Mouse (Mus musculus) lung, adult 18-20 months (tissue): Measurements from ENCODE around the gene Igf1r.

Experiments
- DNase-seq, 2 experiments: peaks; one replicate each; pipeline ENCODE4 v3.0.0; 2022; ENCODE audit warnings: mixed read lengths in 2 of 2

Gene Igf1r

GRCm38 (mm10) chr7:68057010-68057409 is 104.4 kb downstream of the Igf1r start:
- DNase-seq, result no peak

DNA sequence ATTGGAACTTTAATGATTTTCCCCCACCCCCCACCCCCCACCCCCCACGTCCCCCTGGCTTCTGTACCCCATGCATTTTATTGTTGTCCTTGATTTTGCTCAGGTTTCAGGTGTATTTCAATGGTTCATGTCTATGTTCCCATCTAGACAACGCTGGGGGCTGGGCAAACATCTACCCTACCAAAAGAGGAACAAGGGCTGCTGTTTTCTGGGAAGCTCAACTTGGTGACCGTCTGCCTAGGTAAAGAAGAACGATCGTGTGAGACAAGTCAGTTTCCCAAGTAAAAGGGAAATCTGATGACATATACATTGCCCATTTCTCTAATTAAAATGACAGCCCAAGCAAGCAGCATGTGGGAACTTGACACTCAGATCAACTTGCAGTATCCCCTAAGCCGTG is 107.1 kb downstream of the Igf1r start:
- DNase-seq, result no peak

DNA sequence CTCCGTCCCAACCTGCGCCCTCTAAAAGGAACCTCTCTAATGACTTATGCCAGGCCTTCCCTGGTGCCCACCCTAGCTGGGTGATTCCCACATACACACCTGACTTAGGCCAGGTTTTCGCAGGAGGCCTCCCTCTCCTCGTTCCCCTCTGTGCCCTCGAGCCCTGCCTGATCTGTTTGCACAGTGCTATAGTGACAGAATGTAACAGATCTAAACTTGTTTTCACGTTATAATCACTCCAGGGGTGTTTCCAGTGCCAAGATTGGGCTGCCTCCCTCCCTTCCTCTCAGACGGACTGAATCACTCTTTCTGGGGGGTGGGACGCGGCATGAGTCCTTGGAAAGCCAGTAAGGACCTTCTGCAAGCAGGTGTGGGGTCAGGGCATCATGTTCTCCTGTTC is 108.8 kb downstream of the Igf1r start:
- DNase-seq, result no peak

GRCm38 (mm10) chr7:68062170-68062848 is 109.7 kb downstream of the Igf1r start:
- peak; percentile 55 to 75 for DNase-seq

DNA sequence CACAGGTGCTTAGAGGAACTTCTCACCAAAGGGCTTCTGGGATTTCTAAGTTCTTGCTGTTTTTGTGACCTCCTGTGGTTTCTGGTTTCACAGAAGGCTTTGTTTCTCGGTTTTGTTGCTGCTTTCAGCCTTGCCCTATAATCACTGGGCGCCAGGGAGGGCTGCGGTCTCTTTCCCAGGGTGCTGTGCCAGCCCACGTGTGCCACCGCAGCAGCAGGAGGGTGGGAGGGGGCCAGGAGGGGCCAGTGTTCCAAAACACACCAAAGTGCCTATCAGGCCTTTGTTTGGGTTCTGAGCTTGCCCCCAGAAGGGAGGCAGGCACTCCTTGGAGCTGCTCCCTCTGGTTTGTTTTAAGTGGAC is 110.2 kb downstream of the Igf1r start:
- DNase-seq, result peak; percentile 38 to 63

- DNase-seq, result no peak
Measured at GRCm38 (mm10) chr7:68063711-68064110, 111.1 kb downstream of the Igf1r start.

- DNase-seq, result no peak
Measured at GRCm38 (mm10) chr7:68064120-68064519, 111.5 kb downstream of the Igf1r start.

GRCm38 (mm10) chr7:68064647-68065362 is 112.2 kb downstream of the Igf1r start:
- DNase-seq, result peak in 1 of 2 experiments; percentile 52

DNA sequence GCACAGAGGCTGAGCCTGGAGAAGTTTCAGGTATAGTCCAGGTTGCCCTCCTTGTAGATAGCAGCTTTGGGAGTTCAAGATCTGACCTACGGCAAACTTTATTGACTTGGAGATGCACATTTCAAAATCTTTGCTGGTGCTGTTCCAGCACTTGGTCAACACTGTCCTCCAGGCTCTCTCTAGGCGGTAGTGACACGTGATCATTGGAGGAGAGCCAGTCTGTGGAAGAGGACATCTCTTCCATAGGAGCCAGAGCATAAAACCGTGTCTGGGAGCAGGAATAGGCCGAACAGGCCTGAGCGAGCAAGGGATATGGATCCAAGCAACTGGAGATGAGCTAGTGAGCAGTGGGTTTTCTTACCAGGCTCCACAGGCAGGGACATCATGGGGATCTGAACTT is 113.3 kb downstream of the Igf1r start:
- DNase-seq, result peak; percentile 33 to 59

DNA sequence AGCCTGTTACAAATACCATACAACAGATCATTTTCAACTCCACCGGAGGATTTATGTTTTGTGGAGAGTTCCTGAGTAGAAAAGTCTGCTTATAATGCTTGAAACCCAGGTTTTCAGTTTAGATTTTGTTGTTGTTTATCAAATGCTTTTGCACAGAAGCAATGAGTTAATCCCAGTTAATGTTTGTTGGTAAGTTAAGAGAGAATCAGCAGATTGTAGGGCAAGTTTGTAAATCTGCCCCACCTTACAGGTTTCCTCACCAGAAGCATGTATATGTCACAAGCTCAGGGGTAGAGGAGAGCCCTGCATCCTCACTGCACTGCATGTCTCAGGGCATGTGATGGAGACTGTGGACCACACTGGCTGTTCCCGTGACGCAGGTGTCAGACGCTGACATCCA is 114.7 kb downstream of the Igf1r start:
- no peak for DNase-seq

- no peak for DNase-seq
Measured at GRCm38 (mm10) chr7:68069324-68069723, 116.7 kb downstream of the Igf1r start.

DNA sequence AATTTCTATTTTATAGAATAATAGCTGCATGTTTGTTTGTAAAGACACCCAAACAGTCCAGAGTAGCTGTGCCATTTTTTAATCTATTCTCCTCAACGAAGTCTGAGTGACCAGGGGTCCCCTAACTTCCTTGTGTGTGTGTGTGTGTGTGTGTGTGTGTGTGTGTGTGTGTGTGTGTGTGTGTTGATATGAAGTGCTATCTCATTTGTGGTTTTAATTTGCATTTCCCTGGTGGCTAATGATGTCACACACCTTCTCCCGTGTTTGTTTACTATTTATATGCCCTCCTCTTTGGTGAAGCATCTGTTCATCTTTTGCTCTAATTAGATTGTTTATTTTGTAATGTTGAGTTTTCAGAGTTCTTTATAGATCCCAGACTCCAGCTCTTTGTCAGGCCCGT is 117.4 kb downstream of the Igf1r start:
- DNase-seq, result no peak

DNA sequence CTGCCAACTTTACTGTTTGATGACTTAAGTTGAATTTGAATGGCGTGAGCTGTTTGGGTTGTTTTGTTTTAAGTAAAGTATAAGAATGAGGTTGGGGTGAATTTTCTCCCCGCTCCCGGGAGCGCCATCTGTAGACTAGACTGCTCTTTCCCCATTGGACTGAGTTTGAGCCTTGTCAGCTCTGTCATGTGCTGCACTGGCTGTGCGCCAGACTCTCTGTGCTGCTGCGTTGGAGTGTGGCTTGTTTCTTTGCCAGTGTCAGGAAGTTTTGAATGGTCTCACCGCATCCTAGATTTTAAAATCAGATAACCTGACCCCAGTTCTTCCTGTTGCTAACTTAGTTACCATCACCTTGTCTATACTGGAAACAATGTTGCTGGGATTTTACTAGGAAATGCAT is 118.0 kb downstream of the Igf1r start:
- peak; percentile 70 to 75 for DNase-seq

DNA sequence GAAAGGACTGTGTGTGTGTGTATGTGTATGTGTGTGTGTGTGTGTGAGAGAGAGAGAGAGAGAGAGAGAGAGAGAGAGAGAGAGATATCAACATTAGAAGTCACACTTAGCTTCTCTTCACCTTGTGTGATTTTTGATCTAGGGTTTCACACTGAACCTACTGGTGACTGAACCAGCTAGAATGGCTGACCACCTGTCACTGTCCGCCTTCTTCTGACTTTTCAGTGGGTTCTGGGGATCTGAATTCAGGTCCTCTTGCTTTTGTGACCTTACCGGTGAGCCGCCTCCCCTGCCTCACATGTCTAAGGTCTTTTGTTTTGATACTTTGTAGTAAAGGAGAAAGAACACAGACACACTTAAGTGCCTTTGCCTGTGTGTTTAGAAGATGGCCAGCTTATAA is 118.4 kb downstream of the Igf1r start:
- no peak for DNase-seq

- DNase-seq, result no peak
Measured at GRCm38 (mm10) chr7:68071749-68072148, 119.1 kb downstream of the Igf1r start.

DNA sequence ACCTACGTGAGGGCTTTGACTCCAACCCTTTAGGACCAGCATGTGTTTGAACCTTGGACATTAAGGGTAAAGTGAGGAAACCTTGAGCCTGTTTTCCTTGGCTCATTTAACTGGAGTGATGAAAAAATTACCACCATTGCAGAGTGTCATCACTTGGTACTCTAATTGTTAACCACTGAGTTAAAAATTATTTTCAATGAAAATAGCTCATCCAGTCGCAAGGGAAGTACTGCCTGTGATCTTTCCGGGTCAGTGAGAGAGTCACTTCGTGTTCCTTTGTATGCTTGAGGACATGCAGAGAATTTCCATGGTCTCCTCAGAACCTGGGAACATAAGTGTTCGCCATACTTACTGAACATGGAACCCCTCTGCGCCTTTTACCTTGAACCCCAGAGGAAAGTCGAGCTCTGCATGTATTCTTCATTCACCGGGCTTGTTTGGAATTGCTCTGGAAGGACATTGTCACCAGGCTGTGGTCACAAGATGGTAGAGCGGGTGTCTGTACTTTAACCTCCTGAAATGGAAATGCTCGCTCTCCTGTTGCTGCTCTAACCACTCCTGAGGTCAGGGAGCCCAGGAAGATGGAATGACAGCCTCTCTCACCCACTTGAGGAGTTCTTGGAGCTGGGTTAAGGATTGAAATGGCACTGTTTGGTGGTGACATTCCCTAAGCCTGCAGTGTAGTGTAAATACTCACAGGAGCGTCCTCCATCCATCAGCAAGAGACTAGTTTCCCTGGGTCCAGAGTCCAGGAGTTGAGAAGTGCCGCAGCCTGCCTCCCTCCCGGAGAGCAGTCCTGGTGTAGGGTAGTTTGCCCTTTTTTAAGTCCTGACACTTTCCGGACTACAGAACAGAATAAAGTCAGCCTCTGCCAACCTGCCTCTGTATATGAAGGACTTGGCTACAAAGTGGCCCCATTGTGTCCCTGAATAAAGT is 120.2 kb downstream of the Igf1r start:
- DNase-seq, result no peak

DNA sequence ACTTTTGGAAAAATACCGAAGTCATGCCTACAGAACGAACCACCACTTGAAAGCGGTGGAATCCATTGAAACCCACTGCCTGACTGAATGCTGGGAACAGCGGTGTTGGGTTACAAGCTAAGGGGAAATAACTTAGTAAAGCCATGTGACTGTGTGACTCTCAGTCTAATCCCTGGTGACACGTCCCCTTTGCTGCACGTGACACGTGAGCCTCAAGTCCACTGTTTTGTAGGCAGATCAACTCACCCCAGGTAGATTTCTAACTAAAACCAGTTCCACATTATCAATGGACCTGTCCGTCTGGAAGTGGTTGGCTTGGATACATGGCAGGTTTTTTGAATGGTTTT is 120.8 kb downstream of the Igf1r start:
- DNase-seq, result peak; percentile 66 to 73

DNA sequence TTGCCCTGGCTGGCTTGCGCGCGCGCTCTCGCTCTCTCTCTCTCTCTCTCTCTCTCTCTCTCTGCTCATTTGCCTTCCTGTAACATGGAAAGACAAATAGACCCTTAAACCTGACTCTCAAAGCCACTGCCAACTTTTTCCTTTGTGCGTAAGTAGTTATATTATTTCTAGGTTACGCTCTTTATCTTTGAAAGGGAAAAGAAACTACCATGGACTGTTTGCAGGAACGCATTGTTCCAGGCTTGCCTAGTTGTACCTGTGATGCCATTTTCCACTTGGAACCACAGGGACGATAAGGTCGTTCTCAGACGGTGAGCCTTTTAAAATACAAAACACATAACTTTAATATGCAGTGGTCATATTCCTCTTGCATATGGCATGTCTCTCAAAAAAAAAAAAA is 122.1 kb downstream of the Igf1r start:
- DNase-seq, result peak in 1 of 2 experiments; percentile 37

DNA sequence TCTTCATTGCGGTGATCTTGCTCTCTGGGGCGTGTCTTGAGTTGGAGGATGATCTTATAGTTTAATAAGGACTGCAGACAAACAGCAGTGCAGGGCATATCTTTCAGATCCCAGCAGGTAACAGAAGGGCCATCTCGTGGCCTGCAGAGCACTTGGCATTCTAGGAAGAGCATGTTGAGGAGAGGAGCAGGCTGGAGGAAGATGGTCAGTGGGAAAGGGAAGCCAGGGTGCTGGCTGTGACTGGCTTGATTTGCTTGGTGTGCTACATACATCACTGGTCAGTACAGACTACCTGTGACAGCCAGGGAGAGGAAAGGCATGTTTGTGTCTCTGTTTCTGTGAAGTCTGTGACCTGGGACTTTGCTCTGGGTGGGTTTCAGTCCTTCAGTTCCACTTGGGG is 122.8 kb downstream of the Igf1r start:
- no peak for DNase-seq

- peak; percentile 83 to 88 for DNase-seq
Measured at GRCm38 (mm10) chr7:68080122-68080845, 127.7 kb downstream of the Igf1r start.

- peak in 1 of 2 experiments; percentile 64 for DNase-seq
Measured at GRCm38 (mm10) chr7:68085338-68085737, 132.7 kb downstream of the Igf1r start.

- DNase-seq, result peak; percentile 48 to 69
Measured at GRCm38 (mm10) chr7:68085870-68086341, 133.3 kb downstream of the Igf1r start.

GRCm38 (mm10) chr7:68087496-68087895 is 134.9 kb downstream of the Igf1r start:
- DNase-seq, result no peak
